Mouse (Mus musculus) thymus, adult 2 months (tissue): Measurements from ENCODE around the gene Itfg2.

Experiments
- CTCF ChIP-seq: fragments of 200-500 bp; IDR thresholded peaks from 2 replicates; pipeline ENCODE4 v1.5.1; 2012; ENCODE audit warnings: mild to moderate bottlenecking, control low read depth, low read length, moderate library complexity, borderline replicate concordance; ENCODE audit not compliant: control insufficient read depth, poor library complexity, insufficient read depth; ENCODE audit errors: extremely low read depth
- POLR2A ChIP-seq: fragments of 200-500 bp; IDR thresholded peaks from 2 replicates; pipeline ENCODE4 v1.6.1; 2012; ENCODE audit warnings: mild to moderate bottlenecking, low read length, control low read depth, moderate library complexity; ENCODE audit not compliant: control insufficient read depth, poor library complexity, insufficient read depth; ENCODE audit errors: extremely low read depth

DNA sequence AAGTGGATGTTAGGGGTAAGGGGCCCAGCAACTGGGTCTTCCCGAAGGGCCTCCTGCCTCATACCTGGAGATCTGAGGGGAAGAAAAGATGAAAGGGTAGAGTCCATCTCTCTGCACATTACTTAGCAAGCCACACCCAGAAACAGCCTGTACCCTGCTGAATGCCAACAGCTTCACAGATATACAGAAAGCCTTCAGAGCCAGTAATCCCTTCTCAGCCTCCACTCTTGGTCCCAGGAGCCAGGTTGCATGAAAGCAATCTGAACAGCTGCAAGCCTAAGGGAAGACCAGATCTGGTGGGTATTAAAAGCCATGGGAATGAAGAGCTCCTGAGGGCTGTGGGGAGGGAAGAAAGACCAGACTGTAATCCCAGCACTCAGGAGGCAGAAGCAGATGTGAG, 35.5 kb downstream of the Itfg2 start:
- TF ChIP-seq POLR2A (no peak), CTCF (no peak)
